Mouse (Mus musculus): ENCODE data around the gene Abcb10.
"Not testable (repeated sequence)": the region's sequence is repeated elsewhere in the genome, so short reads cannot be mapped to it uniquely, and the experiment has no call there.

Gene Abcb10

GRCm38 (mm10) chr8:123981674-123982073 lies 1.2 kb downstream of the Abcb10 start:
- peak in 1 of 2 experiments; percentile 45 for DNase-seq (ENCODE audit: inconsistent age in 2 of 2, low spot score in 1 of 2)

DNA sequence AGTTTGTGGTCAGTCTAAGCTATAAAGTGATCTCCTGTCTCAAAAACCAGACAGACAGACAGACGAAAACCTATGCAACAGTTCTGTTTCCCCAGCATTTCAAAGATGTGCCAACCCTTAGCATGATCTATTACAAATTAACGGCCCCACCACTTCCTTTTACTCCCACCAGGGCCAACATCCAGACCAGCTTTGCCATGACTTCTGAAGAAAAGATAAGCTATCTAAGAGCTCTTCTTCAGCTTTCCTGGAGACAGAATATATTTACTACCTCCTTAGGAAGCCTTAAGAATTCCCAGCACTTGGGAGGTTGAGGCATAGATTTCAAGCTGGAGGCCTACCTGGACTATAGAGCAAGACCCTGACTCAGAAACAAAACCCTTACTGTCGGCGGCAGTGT lies 2.7 kb downstream of the Abcb10 start:
- DNase-seq (ENCODE audit: inconsistent age in 2 of 2, low spot score in 1 of 2) = no peak

- no peak for DNase-seq (ENCODE audit: inconsistent age in 2 of 2, low spot score in 1 of 2)
Observed at GRCm38 (mm10) chr8:123978926-123979325, 4.0 kb downstream of the Abcb10 start.

DNA sequence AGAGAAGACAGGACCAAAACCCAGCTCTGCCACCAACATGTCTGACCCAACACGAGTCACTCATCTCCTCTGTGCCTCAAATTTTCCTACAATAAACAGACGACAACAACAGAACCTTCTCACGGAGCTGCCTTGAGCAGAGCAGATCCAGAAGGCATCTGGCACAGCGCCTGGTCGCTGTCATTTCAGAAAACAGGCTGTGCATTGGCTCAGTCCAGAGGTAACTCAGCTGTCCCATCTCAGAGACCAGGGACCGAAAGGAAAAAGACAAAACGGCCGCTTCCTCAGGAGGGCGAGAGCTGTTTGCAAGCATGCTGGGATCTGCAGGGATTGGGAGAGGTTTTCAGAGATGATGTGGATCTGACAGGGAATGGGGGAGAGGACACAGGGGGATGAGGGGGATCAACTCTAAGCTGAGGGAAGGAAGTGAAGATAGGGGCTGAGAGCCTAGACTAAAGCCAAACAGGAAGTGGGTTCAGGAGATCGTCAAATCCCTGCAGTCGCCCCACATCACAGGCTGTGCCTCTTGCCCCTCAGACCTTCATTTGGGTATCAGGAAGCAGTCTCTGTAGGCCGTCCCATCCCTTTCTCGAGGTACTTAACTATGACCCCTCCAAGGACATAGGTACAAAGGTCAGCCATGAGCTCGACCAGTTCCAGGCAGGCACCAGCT lies 4.6 kb downstream of the Abcb10 start:
- peak; percentile 45 to 60 for DNase-seq (ENCODE audit: inconsistent age in 2 of 2, low spot score in 1 of 2)

DNA sequence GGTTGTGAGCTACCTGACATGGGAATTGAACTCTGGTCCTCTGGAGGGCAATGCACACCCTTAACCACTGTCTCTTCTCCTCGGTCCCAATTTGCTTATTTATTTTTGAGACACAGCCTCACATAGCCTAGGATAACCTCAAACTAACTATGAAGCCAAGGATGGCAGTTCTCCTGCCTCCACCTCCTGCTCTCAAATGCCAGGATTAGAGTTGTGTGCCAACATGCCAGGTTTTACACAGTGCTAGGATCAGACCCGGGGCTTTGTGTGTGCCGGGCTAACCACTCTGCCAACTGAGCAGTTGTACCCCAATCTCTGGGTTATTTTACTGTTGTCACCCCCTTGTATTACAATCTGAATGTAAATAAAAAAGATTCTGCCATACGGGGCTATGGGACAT lies 5.4 kb downstream of the Abcb10 start:
- no peak for DNase-seq (ENCODE audit: inconsistent age in 2 of 2, low spot score in 1 of 2)

DNA sequence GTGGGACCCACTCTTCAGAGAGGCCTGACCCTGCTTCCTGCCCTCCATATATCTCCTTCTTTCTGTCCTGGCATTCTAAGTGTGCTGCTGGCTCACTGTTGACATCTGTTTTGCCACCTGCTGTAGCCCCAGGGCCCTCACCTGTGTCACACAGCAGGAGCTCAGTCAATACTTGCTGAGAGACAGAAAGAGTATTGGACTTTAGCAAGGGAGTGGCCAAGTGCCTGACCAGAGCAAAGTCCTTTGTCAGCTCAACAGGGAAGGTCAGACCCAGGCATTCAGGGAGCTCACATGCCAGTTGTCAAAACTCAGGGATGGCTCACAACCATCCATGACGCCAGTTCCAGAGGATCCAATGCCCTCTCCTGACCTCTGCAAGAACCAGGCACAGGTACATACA lies 9.4 kb downstream of the Abcb10 start:
- no peak for DNase-seq (ENCODE audit: inconsistent age in 2 of 2, low spot score in 1 of 2)

GRCm38 (mm10) chr8:123966896-123967295 lies 16.0 kb downstream of the Abcb10 start:
- no peak for DNase-seq (ENCODE audit: inconsistent age in 2 of 2, low spot score in 1 of 2)

DNA sequence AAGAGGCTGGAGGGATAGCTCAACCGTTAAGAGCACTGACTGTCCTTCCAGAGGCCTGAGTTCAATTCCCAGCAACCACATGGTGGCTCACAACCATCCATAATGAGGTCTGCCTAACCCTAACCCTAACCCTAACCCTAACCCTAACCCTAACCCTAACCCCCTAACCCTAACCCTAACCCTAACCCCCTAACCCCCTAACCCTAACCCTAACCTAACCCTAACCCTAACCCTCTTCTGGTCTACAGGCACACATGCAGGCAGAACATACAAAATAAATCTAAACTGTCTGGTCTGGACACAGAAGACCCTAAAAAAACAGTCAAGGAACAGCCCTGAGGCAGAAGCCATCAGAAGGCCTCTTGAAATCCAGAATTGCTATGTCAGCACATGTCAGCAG lies 21.6 kb downstream of the Abcb10 start:
- no peak for DNase-seq (ENCODE audit: inconsistent age in 2 of 2, low spot score in 1 of 2)

- DNase-seq (ENCODE audit: inconsistent age in 2 of 2, low spot score in 1 of 2) = not testable (repeated sequence)
Observed at GRCm38 (mm10) chr8:123960556-123960955, 22.4 kb downstream of the Abcb10 start.

GRCm38 (mm10) chr8:123960056-123960455 lies 22.9 kb downstream of the Abcb10 start:
- DNase-seq (ENCODE audit: inconsistent age in 2 of 2, low spot score in 1 of 2) = peak; percentile 62 to 81

GRCm38 (mm10) chr8:123959473-123959872 lies 23.4 kb downstream of the Abcb10 start:
- no peak for DNase-seq (ENCODE audit: inconsistent age in 2 of 2, low spot score in 1 of 2)

DNA sequence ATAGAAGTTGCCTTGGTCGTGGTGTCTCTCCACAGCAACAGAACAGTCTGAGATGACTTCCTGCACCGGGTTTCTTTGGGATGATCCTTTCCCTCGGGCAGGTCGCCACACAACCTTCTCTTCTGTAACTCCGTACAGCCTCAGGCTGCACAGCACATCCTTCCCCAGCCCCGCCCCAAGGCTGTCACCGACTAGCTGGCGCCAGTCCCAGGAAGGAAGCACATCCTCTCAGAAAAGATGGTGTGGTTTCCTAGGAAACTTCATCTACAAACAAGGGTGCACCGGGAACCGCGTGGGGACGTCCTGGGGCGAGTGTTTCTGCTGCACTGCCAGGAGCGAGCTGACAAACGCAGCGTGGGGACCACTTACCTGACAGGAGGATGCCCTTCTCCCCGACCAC lies 24.8 kb downstream of the Abcb10 start:
- no peak for DNase-seq (ENCODE audit: inconsistent age in 2 of 2, low spot score in 1 of 2)

DNA sequence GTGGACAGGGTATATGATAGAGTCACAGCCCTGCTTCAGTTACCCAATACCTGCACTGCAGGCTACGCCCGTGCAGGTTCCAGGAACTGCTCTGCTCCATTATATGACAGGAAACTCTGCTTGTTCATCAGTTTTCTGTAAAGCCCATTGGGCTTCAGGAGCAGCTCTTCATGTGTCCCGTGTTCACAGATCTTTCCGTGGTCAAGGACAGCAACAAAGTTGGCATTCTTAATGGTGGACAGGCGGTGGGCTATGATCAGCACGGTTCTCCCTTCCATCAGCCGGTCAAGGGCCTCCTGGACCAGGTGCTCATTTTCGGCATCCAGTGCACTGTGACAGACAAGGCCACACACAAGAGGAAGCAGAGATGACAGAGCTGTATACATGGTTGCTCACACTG lies 28.7 kb downstream of the Abcb10 start:
- DNase-seq (ENCODE audit: inconsistent age in 2 of 2, low spot score in 1 of 2) = no peak

DNA sequence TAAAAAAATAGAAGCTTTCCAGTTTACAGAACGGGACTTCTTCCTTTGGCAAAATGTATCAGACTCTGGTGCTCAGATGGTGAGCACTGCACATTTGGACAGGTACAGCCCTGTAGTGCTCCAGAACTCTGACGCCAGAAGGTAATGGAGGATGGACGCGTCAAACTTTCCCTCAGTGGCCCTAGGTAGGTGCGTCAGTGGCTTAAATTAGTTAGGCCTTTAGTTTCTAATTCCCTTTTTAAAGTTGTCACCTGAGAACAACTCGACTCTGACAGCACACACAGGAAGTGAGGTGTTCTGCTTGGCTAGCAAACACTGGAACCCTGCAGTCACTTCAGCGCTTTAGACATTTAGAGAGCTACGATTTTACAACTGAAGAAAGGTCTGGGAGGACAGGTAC lies 29.2 kb downstream of the Abcb10 start:
- no peak for DNase-seq (ENCODE audit: inconsistent age in 2 of 2, low spot score in 1 of 2)

DNA sequence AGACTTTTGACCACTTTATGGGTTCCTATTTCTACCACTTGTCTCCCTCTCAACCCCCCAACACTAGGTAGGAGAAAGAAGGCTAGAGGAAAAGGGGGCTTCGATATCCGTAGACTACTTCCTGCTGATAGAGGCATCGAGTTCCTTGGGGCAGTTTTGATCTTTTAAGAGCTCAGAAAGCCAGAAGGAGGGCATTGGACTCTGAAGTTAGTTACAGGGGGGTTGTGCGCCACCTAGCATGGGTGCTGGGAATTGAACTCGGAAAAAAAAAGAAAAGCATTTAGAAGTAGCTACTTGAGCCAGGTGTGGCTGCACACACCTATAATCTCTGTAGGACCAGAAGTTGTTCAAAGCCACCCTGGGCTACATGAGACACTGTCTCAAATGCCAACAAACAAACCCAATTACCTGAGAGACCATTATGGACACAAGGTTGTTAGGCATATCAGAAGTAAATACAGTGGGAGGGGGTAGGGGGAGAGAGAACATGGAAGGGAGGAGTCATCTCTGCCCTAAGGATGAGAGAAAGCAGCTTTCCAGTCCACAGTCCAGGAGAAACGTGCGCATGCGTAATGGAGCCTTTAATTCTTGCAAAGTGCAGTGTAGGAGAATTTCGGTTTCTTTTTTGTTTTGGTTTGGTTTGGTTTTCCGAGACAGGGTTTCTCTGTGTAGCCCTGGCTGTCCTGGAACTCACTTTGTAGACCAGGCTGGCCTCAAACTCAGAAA lies 32.7 kb downstream of the Abcb10 start:
- DNase-seq (ENCODE audit: inconsistent age in 2 of 2, low spot score in 1 of 2) = peak; percentile 48 to 83

DNA sequence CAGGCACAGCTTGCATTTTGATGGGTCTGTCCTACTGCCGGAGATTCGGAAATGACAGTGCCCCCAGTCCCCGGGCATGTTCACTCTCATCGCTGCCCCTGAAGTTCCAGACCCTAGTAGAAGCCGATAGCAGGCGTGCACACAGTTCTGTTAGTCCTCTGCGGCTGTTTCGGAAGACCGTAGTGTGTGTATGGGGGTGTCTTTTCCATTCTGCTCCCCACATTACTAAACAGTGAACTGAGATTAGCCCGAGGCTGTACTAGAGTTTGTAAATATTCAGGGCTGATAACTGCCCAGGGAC lies 33.3 kb downstream of the Abcb10 start:
- no peak for DNase-seq (ENCODE audit: inconsistent age in 2 of 2, low spot score in 1 of 2)

GRCm38 (mm10) chr8:123948942-123949685 lies 33.8 kb downstream of the Abcb10 start, which contains the start of gene Nup133:
Gene Nup133 (minus strand): TSS chr8:123949265.
- peak; percentile 99 to 100 for DNase-seq (ENCODE audit: inconsistent age in 2 of 2, low spot score in 1 of 2)

- DNase-seq (ENCODE audit: inconsistent age in 2 of 2, low spot score in 1 of 2) = no peak
Observed at GRCm38 (mm10) chr8:123929026-123929425, 53.9 kb downstream of the Abcb10 start.

DNA sequence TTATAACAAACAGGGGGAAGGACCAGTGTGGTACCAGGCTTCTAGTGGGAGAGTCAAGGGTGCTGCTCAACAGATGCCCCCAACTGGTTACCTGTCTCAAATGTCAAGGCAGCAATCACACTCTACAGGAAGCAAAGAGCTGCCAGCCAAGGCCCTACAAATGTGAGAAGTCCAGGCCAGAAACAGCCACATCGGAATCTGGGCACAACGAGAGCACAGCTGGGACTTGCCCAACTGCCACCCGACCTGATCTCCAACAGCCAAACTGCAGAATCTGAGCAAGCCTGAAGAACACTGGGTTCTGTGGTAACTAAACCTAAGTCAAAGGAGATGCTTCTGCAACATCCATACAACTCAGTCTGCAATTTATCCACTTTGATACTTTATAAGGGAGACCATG lies 57.3 kb downstream of the Abcb10 start:
- no peak for DNase-seq (ENCODE audit: inconsistent age in 2 of 2, low spot score in 1 of 2)

- peak; percentile 78 to 92 for DNase-seq (ENCODE audit: inconsistent age in 2 of 2, low spot score in 1 of 2)
Observed at GRCm38 (mm10) chr8:123924719-123925118, 58.2 kb downstream of the Abcb10 start.

DNA sequence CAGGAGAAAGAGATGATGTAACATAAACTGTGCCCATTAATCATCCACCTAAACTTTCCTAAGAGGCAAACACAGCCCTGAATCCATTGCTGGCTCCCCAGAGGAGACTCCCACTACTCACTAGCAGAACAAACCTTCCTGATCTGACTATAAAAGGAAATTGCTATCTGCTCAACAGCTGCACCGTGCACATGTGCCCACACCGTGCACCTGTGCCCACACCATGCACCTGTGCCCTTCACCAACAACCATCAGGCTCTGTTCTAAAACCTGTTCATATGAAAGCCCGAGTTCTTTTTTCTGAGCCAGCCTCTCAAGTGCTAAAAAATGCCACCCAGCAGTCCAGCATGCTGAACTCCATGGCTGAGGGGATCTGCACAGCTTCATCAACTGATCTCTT lies 68.3 kb downstream of the Abcb10 start:
- no peak for DNase-seq (ENCODE audit: inconsistent age in 2 of 2, low spot score in 1 of 2)

DNA sequence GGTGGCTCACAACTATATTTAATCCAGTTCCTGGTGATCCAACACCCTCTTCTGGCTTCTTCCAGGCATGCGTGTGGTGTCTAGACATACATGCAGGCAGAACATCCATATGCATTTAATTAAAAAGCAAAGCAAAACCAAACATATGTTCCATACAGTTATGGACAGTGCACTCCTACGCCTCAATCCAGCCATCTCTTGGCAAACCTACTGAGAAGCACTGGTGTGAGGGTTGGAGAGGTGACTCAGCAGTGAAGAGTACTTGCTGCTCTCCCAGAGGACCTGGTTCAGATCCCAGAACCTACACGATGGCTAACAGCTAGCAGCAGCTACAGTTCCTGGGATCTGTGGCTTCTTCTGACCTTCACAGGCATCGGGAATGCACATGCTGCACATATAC lies 70.7 kb downstream of the Abcb10 start:
- DNase-seq (ENCODE audit: inconsistent age in 2 of 2, low spot score in 1 of 2) = no peak

All from adrenal gland, adult (tissue).